Mouse (Mus musculus): ENCODE data around the gene Rerg.

Gene Rerg

GRCm38 (mm10) chr6:137126224-137126623, 44.1 kb downstream of the Rerg start:
- peak in 1 of 2 experiments; percentile 15 for DNase-seq

GRCm38 (mm10) chr6:137125433-137125832, 44.9 kb downstream of the Rerg start:
- DNase-seq = no peak

GRCm38 (mm10) chr6:137125006-137125405, 45.3 kb downstream of the Rerg start:
- DNase-seq = no peak

GRCm38 (mm10) chr6:137116849-137117473, 53.3 kb downstream of the Rerg start:
- no peak for DNase-seq

GRCm38 (mm10) chr6:137114859-137115258, 55.4 kb downstream of the Rerg start:
- no peak for DNase-seq

GRCm38 (mm10) chr6:137111266-137111813, 59.0 kb downstream of the Rerg start:
- no peak for DNase-seq

- DNase-seq = no peak
These were observed 59.5 kb downstream of the Rerg start for GRCm38 (mm10) chr6:137110778-137111174.

- peak; percentile 17 to 24 for DNase-seq
These were observed 60.2 kb downstream of the Rerg start for GRCm38 (mm10) chr6:137109811-137110777.

GRCm38 (mm10) chr6:137105285-137105684, 65.0 kb downstream of the Rerg start:
- no peak for DNase-seq

GRCm38 (mm10) chr6:137102662-137103179, 67.6 kb downstream of the Rerg start:
- peak; percentile 70 to 72 for DNase-seq

GRCm38 (mm10) chr6:137101886-137102661, 68.2 kb downstream of the Rerg start:
- peak; percentile 47 to 58 for DNase-seq

- no peak for DNase-seq
These were observed 70.0 kb downstream of the Rerg start for GRCm38 (mm10) chr6:137100259-137100658.

GRCm38 (mm10) chr6:137098232-137099191, 71.8 kb downstream of the Rerg start:
- peak; percentile 74 to 75 for DNase-seq

GRCm38 (mm10) chr6:137094475-137094874, 75.8 kb downstream of the Rerg start:
- DNase-seq = no peak

- peak; percentile 82 to 85 for DNase-seq
These were observed 81.8 kb downstream of the Rerg start for GRCm38 (mm10) chr6:137088469-137088868.

- DNase-seq = peak; percentile 67 to 73
These were observed 82.3 kb downstream of the Rerg start for GRCm38 (mm10) chr6:137087956-137088355.

- peak; percentile 17 to 26 for DNase-seq
These were observed 82.8 kb downstream of the Rerg start for GRCm38 (mm10) chr6:137087470-137087869.

- no peak for DNase-seq
These were observed 90.6 kb downstream of the Rerg start for GRCm38 (mm10) chr6:137079701-137080100.

GRCm38 (mm10) chr6:137076731-137077130, 93.6 kb downstream of the Rerg start:
- DNase-seq = no peak

GRCm38 (mm10) chr6:137076225-137076624, 94.1 kb downstream of the Rerg start:
- DNase-seq = no peak

GRCm38 (mm10) chr6:137072256-137072655, 98.0 kb downstream of the Rerg start:
- DNase-seq = peak in 1 of 2 experiments; percentile 25
